Mouse (Mus musculus): ENCODE results near the gene Flna. TPM values are rescaled to one million over a fixed set of nuclear protein-coding genes. Genes with fewer than 3 reads are reported as not detected.
A peak's percentile ranks its signal among the peaks of the same experiment; 100 is the strongest.

The Flna gene
- polyA plus RNA-seq, 1 experiment from 2014 or later = 196 TPM

DNA sequence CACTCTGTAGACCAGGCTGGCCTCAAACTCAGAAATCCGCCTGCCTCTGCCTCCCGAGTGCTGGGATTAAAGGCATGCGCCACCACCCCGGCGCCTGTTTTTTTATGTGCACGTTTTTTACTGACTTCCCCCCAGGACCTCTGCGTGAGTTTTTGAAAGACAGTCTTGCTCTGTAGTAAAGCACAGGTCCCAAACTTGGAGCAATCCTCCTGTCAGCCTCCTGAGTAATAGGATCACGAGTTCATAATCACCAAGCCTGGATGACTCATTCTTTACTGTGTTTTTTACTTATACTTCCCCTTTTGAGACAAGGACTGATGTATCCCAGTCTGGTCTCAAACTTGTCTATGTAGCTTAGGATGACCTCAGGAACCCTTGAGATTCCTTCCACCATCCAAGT is 28.3 kb upstream of the Flna start:
- Histone ChIP-seq H3K27ac (ENCODE audit: low read depth, low read length) (no peak overlapping the region), H3K27me3 (ENCODE audit: control insufficient read depth, insufficient read depth, low read length) (no peaks in the 10 kb centered on the region), H3K4me2 (replicated peaks; ENCODE audit: low read depth, low read length) (no peak overlapping the region), H3K9me3 (ENCODE audit: control insufficient read depth, low read length) (no peaks in the 10 kb centered on the region), H3K4me1 (replicated peaks; ENCODE audit: control insufficient read depth, insufficient read depth, low read length) (no peaks in the 10 kb centered on the region), H3K9ac (ENCODE audit: low read depth, low read length) (no peak overlapping the region), H3K36me3 (ENCODE audit: control insufficient read depth, insufficient read depth, low read length) (no peaks in the 10 kb centered on the region), H3K4me3 (ENCODE audit: low read depth, low read length) (no peak overlapping the region)
- DNase-seq (ENCODE audit: low spot score) (no peak), ATAC-seq (ENCODE audit: low FRiP score) (no peak)
- whole genome bisulfite sequencing = 84% methylated on average over 7 of the region's 8 CpGs

DNA sequence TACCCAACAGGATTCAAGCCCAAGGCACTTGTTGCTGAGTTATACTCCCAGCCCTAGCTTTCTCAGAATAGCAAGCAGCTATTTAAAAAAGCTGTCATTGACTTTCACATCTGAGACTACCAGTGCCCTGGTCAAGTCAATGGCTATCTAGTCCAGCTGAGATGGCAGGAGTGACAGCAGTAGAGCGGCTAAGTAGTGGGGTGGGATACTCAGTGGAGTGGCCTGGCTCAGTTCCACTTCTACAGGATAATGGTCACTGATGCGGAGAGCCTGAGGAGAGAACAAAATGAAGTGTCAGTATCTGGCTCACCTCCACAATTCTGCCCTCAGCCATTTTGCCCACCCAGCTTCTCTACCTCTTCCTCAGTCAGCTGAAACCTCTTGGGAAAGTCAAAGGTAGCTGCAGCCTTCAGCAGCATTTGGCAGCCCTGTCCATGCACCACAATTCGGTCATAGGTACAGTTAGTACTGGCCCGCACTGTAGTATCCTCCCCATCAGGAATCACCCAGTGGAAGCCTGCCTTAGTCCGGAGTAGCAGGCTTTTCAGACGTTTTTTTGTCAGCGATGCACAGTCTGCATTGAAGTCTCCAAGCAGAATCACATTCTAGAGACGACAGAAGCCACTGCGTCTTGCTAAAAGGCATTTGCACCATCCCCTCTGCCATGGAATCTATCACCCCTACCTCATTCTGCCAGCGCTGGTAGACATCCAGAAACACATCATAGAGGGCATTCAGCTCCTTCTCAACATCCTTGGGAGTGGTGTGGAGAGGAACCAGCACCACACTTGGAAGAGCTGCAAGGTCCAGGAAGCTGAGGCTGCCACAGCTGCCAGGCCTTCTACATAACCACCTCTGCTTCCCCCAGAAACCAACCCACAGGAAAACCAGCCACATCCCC is 24.1 kb upstream of the Flna start:
- no peak overlapping the region for H3K27ac ChIP-seq (ENCODE audit: low read depth, low read length)
- H3K36me3 ChIP-seq (ENCODE audit: control insufficient read depth, insufficient read depth, low read length) = no peaks in the 10 kb centered on the region
- no peak overlapping the region for H3K4me3 ChIP-seq (ENCODE audit: low read depth, low read length)
- DNase-seq (ENCODE audit: low spot score) (no peak), ATAC-seq (ENCODE audit: low FRiP score) (no peak)
- 31% methylated on average over 10 of the region's 10 CpGs for WGBS
- H3K4me1 ChIP-seq (replicated peaks; ENCODE audit: control insufficient read depth, insufficient read depth, low read length) = no peaks in the 10 kb centered on the region
- no peaks in the 10 kb centered on the region for H3K9me3 ChIP-seq (ENCODE audit: control insufficient read depth, low read length)
- H3K4me2 ChIP-seq (replicated peaks; ENCODE audit: low read depth, low read length) = no peak overlapping the region
- H3K27me3 ChIP-seq (ENCODE audit: control insufficient read depth, insufficient read depth, low read length) = no peaks in the 10 kb centered on the region
- H3K9ac ChIP-seq (ENCODE audit: low read depth, low read length) = no peak overlapping the region

DNA sequence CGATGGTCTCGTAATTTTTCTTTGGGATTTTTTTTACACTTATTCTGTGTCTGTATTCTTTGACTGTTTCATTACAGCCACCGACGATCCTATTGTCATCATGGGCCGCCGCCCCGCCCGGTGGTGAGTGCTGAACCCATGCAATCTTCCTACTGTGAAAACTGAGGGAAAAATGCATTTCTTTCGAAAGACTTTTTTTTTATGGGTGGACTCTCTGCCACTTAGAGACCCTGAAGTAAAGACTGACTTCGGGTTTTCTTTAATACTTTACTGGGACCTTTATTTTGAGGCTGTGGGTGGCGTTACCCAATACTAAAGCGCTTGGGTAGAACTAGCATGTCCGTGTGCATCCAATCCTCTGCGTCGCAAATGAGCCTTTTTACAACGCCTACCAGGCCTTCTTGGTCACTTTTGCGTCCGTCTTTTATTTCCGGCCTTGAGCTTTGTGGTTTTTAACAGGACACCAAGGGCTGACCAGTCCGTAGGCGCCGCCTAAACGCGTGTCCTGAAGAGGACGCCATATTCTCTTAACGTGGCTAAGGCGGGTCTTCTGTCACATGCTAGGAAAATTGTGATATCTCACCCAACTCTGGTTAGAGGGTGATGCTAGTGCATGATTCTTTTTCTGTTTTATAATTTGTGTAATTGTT is 21.4 kb upstream of the Flna start:
- peak overlapping the region; percentile 54 for H3K4me3 ChIP-seq (ENCODE audit: low read depth, low read length)
- no peaks in the 10 kb centered on the region for H3K27me3 ChIP-seq (ENCODE audit: control insufficient read depth, insufficient read depth, low read length)
- no peaks in the 10 kb centered on the region for H3K36me3 ChIP-seq (ENCODE audit: control insufficient read depth, insufficient read depth, low read length)
- DNase-seq (ENCODE audit: low spot score) = peak; percentile 48
- WGBS = 18% methylated on average over 27 of the region's 27 CpGs
- no peak for ATAC-seq (ENCODE audit: low FRiP score)
- peak overlapping the region; percentile 71 for H3K9ac ChIP-seq (ENCODE audit: low read depth, low read length)
- H3K27ac ChIP-seq (ENCODE audit: low read depth, low read length) = peak overlapping the region; percentile 42; the same call in 1 of the 2 replicates
- no peaks in the 10 kb centered on the region for H3K4me1 ChIP-seq (replicated peaks; ENCODE audit: control insufficient read depth, insufficient read depth, low read length)
- H3K9me3 ChIP-seq (ENCODE audit: control insufficient read depth, low read length) = no peaks in the 10 kb centered on the region
- H3K4me2 ChIP-seq (replicated peaks; ENCODE audit: low read depth, low read length) = peak overlapping the region; percentile 49

GRCm38 (mm10) chrX:74270062-74270901 is 20.7 kb upstream of the Flna start, which contains the start of gene Rpl10:
TSS of gene Rpl10 (plus strand) at chrX:74270812.
- H3K27me3 ChIP-seq (ENCODE audit: control insufficient read depth, insufficient read depth, low read length) = no peaks in the 10 kb centered on the region
- H3K4me2 ChIP-seq (replicated peaks; ENCODE audit: low read depth, low read length) = peak within 1 kb of the TSS; percentile 49
- DNase-seq (ENCODE audit: low spot score) (peak; percentile 91), ATAC-seq (ENCODE audit: low FRiP score) (peak; percentile 95)
- H3K9me3 ChIP-seq (ENCODE audit: control insufficient read depth, low read length) = no peaks in the 10 kb centered on the region
- peak within 1 kb of the TSS; percentile 71 for H3K9ac ChIP-seq (ENCODE audit: low read depth, low read length)
- 15% methylated on average over 42 of the region's 42 CpGs for WGBS
- no peaks in the 10 kb centered on the region for H3K4me1 ChIP-seq (replicated peaks; ENCODE audit: control insufficient read depth, insufficient read depth, low read length)
- H3K27ac ChIP-seq (ENCODE audit: low read depth, low read length) = peak within 1 kb of the TSS; percentile 90
- peak within 1 kb of the TSS; percentile 54 for H3K4me3 ChIP-seq (ENCODE audit: low read depth, low read length)
- H3K36me3 ChIP-seq (ENCODE audit: control insufficient read depth, insufficient read depth, low read length) = no peaks in the 10 kb centered on the region

GRCm38 (mm10) chrX:74269736-74270061 is 20.1 kb upstream of the Flna start:
- ATAC-seq (ENCODE audit: low FRiP score) (peak; percentile 33; the same call in 1 of the 2 replicates), DNase-seq (ENCODE audit: low spot score) (no peak)

DNA sequence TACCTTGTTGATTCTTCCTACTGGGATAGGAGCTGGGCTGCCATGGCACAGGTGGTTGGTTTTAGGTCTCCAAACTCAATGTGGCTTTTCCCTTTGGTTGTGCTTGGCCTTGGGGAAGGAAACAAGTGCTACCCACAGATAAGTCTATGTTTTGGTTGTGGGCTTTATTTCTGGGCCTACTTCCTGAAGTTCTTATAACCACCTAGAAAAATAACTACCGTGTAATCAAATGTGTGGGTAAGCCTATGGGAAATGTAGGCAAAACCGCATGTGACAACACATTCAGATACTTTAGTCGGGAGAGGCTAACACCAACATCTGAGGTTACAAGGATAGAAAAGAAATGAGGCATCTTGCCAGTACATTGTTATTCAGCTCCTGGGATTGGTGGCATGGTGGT is 8.1 kb upstream of the Flna start:
- Histone ChIP-seq H3K36me3 (ENCODE audit: control insufficient read depth, insufficient read depth, low read length) (no peaks in the 10 kb centered on the region), H3K27ac (ENCODE audit: low read depth, low read length) (no peak overlapping the region), H3K27me3 (ENCODE audit: control insufficient read depth, insufficient read depth, low read length) (no peaks in the 10 kb centered on the region), H3K4me3 (ENCODE audit: low read depth, low read length) (no peak overlapping the region), H3K4me2 (replicated peaks; ENCODE audit: low read depth, low read length) (no peak overlapping the region), H3K4me1 (replicated peaks; ENCODE audit: control insufficient read depth, insufficient read depth, low read length) (no peaks in the 10 kb centered on the region), H3K9ac (ENCODE audit: low read depth, low read length) (no peak overlapping the region), H3K9me3 (ENCODE audit: control insufficient read depth, low read length) (no peaks in the 10 kb centered on the region)
- DNase-seq (ENCODE audit: low spot score) (no peak), ATAC-seq (ENCODE audit: low FRiP score) (no peak)
- 94% methylated on average over 3 of the region's 3 CpGs for WGBS

More at GRCm38 (mm10) chrX:74269736-74270061, 20.1 kb upstream of the Flna start:
- Histone ChIP-seq H3K4me1 (replicated peaks; ENCODE audit: control insufficient read depth, insufficient read depth, low read length) (no peaks in the 10 kb centered on the region), H3K4me2 (replicated peaks; ENCODE audit: low read depth, low read length) (peak overlapping the region; percentile 19), H3K27ac (ENCODE audit: low read depth, low read length) (peak overlapping the region; percentile 90), H3K27me3 (ENCODE audit: control insufficient read depth, insufficient read depth, low read length) (no peaks in the 10 kb centered on the region), H3K36me3 (ENCODE audit: control insufficient read depth, insufficient read depth, low read length) (no peaks in the 10 kb centered on the region), H3K9me3 (ENCODE audit: control insufficient read depth, low read length) (no peaks in the 10 kb centered on the region), H3K9ac (ENCODE audit: low read depth, low read length) (peak overlapping the region; percentile 66), H3K4me3 (ENCODE audit: low read depth, low read length) (peak overlapping the region; percentile 54)
- 29% methylated on average over 3 of the region's 3 CpGs for WGBS

DNA sequence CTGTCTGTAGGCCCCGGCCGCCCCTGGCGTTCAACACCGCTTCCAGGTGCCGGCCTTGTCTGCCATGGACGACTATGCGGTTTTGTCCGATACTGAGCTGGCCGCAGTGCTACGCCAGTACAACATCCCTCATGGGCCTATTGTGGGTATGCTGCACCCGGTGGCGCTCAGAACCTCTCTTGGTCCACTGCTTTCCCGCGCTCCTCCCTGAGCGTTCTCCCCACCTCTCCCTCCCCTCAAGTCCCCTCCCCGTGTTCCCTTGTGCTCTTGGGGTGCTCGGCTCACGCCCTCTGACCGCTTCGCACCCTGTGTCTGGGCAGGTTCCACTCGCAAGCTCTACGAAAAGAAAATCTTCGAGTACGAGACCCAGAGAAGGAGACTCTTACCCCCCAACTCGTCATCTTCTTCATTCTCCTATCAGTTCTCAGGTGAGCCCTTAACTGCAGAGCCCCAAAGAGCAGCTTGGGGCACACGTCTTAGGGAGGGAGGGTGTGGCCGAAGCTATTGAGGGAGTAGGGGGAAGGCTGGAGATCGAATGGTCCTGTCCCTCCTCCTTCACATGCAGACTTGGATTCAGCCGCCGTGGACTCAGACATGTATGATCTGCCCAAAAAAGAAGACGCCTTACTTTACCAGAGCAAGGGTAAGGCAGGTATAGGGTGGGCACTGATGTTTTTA is 5.4 kb upstream of the Flna start:
- Histone ChIP-seq H3K4me3 (ENCODE audit: low read depth, low read length) (peak overlapping the region; percentile 55), H3K27me3 (ENCODE audit: control insufficient read depth, insufficient read depth, low read length) (no peaks in the 10 kb centered on the region), H3K4me1 (replicated peaks; ENCODE audit: control insufficient read depth, insufficient read depth, low read length) (no peaks in the 10 kb centered on the region), H3K4me2 (replicated peaks; ENCODE audit: low read depth, low read length) (peak overlapping the region; percentile 60), H3K36me3 (ENCODE audit: control insufficient read depth, insufficient read depth, low read length) (no peaks in the 10 kb centered on the region), H3K9me3 (ENCODE audit: control insufficient read depth, low read length) (no peaks in the 10 kb centered on the region), H3K27ac (ENCODE audit: low read depth, low read length) (peak overlapping the region; percentile 82), H3K9ac (ENCODE audit: low read depth, low read length) (peak overlapping the region; percentile 64)
- DNase-seq (ENCODE audit: low spot score) (peak; percentile 12), ATAC-seq (ENCODE audit: low FRiP score) (peak; percentile 76)
- WGBS = 18% methylated on average over 31 of the region's 31 CpGs
